Mouse (Mus musculus): Measurements from ENCODE around the gene Lrrc4.

Gene Lrrc4

DNA sequence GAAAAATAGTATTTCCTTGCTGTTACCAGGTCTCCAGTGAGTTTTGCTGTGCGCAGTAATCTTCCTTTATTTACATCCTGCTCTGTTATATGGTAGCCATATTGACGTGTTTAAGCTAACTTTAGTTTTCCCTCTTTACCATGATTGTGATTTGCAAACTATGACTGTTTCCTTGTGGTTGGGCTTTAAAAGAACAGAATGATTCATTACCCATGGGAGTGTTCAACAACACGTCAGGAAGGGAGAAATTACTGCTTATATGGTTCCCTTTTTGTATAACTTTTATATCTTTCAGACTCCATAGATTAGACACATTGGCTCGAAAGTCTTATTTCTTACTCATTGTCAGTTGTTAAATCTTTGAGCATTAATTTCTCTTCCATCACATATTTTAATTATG is 218.1 kb downstream of the Lrrc4 start:
- no peak for DNase-seq (ENCODE audit: low spot score)
